Mouse (Mus musculus): ENCODE measurements around the gene Accs.
A peak's percentile ranks its signal among the peaks of the same experiment; 100 is the strongest.

Gene Accs

GRCm38 (mm10) chr2:93849505-93850089 is at the start of gene Accs:
Gene Accs, minus strand, starts transcription at chr2:93849943.
- DNase-seq (ENCODE audit: low read depth in 1 of 2, low spot score in 2 of 2): peak; percentile 56

DNA sequence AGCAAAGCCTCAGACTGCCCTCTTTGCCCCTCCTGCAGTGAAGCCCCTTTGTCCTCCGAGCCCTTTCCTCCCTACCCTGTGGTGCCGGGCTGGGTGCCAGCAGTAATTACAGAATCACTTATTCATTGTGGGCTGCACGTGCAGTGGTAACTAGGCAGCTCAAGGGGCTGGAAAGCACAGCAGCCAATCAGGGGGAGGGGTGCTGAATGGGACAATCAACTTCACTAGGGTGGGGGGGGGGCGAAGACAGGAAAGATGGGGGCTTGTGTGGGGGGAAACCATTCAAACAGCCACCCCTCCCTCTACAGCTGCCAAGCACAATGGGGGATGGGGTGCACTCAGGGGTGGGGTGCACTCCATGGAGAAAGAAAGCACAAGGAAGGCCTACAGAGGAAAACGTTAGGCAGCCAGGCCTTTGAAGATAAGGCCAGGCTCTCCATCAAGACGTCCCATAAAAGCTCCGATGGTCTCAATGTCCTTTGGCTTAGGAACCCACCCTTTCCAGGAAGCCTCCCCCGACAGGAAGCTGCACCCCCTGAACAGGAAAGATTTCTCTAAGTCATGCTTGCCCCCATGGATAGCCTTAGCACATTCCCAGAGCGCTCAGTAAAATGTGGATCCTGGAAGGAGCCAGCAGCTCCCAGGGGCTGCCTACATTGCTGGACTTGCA is 42.0 kb upstream of the Accs start:
- DNase-seq (ENCODE audit: low read depth in 1 of 2, low spot score in 2 of 2): no peak

DNA sequence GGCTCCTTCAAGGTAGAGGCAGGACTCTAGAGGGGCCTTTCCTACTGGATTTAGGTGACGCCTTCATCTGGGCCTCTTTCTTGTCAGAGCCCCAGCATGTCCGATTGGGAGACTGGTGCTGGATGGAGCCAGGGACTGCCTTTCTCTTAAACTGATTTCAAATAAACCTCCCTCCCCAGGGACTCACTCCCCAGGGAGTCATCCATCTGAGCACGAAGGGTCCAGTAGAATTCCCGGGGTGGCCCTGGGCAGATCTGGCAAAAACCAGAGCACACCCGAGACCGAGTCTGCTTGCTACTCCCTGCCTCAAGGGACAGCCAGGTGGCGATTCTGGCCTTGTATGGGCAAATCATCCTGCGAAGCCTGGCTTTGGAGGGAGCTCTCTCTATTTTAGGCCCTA is 40.4 kb upstream of the Accs start:
- DNase-seq (ENCODE audit: low read depth in 1 of 2, low spot score in 2 of 2): no peak

DNA sequence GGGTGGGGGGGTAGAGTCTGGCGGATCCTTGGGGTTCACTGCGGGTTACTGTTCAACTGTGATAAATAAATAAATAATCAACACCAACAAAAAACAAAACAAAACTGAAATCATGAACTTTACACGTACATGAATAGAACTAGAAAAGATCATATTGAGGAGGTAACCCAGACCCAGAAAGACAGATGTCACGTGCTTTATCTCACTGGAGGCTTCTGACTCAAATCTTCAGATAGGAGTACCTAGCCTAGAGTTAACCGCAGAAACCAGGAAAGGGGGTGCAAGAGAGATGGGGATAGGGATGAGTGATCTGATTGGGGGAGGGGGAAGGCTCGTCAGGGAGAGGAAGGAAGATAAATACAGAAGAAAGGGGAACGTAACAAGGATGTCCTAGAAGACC is 39.3 kb upstream of the Accs start:
- no peak for DNase-seq (ENCODE audit: low read depth in 1 of 2, low spot score in 2 of 2)

DNA sequence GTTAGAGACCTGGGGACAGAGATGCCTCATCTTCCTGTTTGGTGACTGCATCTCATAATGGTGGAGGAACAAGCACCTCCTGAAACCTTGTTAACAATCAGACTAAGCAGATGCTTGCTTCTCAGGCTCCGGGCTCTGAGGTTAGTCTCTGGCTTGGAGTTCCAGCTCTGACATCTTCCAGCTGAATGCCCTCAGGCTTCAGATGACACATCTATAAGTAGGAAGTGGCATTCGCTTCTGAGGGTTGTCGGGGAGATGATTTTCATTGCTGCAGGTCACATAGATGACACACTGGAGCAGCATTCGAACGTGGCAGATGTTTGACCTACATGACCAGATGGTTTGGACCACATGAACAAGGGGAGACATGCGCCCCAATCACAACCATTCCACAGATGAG is 38.6 kb upstream of the Accs start:
- no peak for DNase-seq (ENCODE audit: low read depth in 1 of 2, low spot score in 2 of 2)

DNA sequence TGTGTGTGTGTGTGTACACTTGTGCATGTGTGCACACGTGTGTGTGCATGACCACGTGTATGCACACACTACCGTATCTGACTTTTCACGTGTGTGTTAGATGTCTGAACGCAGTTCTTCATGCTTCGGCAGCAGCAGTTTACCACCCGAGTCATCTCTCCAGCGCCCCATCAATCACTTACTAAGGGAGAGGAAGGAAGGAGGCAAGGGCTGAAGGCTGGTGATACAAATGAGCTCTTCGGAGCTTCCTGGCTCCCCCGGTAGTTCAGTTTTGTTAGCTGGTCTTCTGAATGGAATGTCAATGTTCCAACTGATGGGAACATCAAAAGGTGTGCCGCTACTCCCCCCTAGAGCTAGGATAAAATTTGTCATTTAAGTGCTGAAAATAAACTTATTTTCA is 37.5 kb upstream of the Accs start:
- no peak for DNase-seq (ENCODE audit: low read depth in 1 of 2, low spot score in 2 of 2)

DNA sequence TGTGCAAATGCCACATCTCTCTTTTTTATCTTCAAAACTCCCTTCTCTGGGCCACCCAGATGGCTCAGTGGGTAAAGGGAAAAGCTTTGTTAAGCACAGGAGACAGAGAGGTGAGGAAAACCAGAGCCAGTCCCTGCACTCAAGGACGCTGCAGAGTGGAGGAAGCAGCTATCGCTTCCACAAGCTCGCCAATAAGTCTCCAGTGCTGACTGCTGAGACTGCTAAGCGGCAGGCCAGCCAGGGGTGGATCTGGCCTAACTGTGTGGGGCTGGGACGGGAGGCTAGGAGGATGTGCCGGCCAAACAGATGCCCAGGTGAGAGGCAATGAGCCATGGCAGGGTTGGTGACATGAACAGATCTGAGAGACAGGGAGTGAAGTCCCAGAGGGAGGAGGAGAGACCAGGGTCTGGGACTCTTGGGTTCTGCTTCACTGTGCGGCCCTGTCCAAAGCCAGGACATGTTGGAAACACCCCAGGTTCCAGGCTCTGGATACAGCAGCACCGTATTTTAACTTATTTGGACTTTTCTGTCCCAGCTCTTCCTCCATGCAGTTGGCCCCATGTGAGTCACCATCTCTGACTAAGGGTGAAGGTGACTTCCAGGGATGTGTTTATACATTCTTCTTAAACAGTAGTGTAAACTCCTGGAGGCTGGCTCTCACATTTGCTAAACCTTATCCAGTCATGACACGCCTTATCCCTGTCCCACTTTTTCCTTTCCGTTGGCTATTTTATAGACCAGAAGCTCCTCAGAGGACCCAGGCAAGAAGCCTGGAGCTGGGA is 36.5 kb upstream of the Accs start:
- no peak for DNase-seq (ENCODE audit: low read depth in 1 of 2, low spot score in 2 of 2)

DNA sequence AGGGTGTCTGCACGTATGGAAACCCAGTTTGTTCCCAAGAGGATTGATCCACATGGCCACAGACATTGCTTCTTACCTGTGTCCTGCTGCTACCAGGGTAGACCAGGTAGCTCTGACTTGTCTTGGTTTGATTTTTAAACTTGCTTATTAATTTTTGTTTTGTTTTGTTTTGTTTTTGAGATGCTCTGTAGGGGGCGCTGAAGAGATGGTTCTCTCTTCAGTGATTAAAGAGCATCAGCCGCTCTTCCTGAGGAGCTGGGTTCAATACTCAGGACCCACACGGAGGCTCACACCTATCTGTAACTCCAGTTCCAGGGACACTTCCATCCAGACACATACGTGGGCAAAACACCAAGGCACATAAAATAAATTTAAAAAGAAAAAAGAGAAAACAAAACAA is 33.3 kb upstream of the Accs start:
- no peak for DNase-seq (ENCODE audit: low read depth in 1 of 2, low spot score in 2 of 2)

GRCm38 (mm10) chr2:93881640-93882367 is 32.1 kb upstream of the Accs start:
- DNase-seq (ENCODE audit: low read depth in 1 of 2, low spot score in 2 of 2): no peak

- DNase-seq (ENCODE audit: low read depth in 1 of 2, low spot score in 2 of 2): no peak
Observed at GRCm38 (mm10) chr2:93880981-93881380, 31.2 kb upstream of the Accs start.

- DNase-seq (ENCODE audit: low read depth in 1 of 2, low spot score in 2 of 2): no peak
Observed at GRCm38 (mm10) chr2:93880450-93880849, 30.7 kb upstream of the Accs start.

DNA sequence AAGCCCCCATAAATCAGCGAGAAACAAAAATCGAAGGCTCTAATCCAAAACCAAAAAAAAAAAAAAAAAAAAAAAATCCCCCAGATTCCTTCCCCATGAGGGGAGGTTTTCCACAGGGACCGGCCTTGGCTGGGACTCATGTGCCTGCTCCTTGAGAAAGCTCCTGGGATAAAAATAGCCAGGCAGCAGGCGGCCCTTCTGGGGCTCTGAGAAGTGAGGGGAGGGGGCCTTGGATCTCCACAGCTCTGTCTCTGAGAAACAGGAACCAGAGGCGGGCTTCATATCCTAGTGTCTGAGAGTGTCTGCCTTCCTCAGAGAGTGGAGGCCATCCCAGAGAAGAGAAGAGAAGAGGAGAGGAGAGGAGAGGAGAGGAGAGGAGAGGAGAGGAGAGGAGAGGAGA is 27.3 kb upstream of the Accs start:
- no peak for DNase-seq (ENCODE audit: low read depth in 1 of 2, low spot score in 2 of 2)

DNA sequence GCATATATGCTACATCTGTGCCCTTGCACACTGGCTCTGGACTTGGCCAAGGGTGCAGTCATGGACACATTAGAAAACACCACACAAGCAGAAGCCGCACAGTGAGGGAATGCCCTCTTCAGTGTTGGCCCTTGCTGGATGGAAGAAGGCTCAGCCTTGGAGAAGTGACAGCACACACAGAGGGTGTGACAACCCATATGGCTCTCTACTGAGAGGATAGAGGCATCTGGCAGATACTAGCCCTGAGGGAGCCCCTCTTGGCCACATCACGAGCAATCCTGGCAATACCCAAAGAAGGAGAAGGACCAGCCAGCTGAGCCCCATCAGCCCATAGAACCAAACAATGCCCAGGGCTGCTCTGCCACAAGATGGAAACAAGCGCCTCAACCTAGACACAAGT is 24.9 kb upstream of the Accs start:
- no peak for DNase-seq (ENCODE audit: low read depth in 1 of 2, low spot score in 2 of 2)

DNA sequence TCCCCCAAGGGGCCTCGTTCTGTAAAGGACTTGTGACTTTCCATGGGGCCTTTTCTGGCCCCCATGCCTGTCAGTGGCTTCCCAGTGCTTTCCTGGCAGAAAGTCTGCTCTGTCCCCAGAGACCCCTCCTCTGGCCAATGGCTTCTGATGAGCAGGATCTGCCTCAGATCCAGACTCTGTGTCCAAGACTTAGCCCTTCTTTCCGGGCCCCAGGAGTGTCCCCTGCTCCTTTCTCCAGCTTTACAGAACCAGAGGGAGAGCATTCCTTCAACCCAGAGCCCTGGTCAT is 24.4 kb upstream of the Accs start:
- no peak for DNase-seq (ENCODE audit: low read depth in 1 of 2, low spot score in 2 of 2)

DNA sequence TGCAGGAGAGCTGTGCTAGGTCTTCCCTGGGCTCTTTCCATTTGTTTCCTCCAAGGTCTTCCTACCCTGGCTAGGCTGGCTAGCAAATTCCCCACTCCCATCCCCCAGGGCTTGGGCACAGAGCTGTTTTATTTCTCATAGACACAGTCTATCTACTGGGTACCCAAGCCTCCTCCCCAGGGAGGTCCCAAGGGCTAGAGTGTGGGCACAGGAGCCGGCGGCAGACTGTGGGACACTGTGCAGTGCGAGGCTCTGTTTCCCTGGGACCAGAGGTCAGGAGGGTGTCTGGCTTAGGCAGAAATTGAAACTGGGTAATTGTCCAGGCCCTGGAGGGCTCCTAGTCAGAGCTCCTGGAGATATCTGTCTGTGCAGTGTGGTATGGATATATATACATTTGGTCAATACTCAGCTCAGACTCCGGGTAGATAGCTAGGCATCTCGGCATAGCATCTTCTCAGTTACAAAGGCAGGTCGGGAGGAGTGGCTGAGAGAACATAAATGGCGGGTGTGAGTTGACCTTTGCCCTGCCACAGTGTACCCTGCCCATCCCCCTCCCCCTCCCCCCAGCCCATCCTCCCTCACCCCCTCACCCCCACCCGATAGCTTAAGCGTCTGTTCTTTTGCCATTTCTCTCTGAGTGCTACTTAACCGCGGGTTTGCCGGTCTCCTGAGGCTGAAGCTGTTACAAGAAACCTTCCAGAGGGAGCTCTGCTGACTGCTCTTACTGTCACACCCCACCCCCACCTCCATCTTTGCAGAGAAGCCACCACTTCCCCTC is 23.9 kb upstream of the Accs start:
- no peak for DNase-seq (ENCODE audit: low read depth in 1 of 2, low spot score in 2 of 2)

- DNase-seq (ENCODE audit: low read depth in 1 of 2, low spot score in 2 of 2): no peak
Observed at GRCm38 (mm10) chr2:93872257-93872656, 22.5 kb upstream of the Accs start.

GRCm38 (mm10) chr2:93871411-93871925 is 21.7 kb upstream of the Accs start:
- no peak for DNase-seq (ENCODE audit: low read depth in 1 of 2, low spot score in 2 of 2)

- DNase-seq (ENCODE audit: low read depth in 1 of 2, low spot score in 2 of 2): peak in 1 of 2 experiments; percentile 3
Observed at GRCm38 (mm10) chr2:93870842-93871241, 21.1 kb upstream of the Accs start.

DNA sequence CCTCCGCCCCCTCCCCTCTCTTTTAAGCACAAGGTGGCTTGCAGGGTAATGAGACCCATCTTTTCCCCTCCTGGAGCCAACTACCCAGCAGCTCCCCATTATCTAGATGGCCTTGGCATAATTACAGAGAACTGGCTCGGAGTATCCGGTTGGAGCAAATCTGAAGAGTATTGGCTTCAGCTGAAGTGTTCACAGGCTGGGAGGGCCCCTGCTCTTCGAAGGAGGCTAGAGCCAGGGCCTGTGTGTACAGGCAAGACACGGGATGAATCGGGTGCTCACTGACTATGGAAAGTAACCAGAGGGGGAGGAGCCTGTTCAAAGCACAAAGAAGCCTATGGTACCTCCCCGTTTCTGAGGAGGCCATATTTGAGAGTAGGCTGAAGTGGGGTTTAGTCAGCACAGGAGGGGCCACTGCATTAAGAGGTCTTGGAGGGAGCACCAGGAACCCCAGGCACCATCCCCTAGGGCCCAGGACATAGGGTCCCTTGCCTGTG is 19.4 kb upstream of the Accs start, which contains the start of gene Accsl:
Gene Accsl, minus strand, starts transcription at position 51 of the 494 bp plus-strand sequence.
- DNase-seq (ENCODE audit: low read depth in 1 of 2, low spot score in 2 of 2): no peak

DNA sequence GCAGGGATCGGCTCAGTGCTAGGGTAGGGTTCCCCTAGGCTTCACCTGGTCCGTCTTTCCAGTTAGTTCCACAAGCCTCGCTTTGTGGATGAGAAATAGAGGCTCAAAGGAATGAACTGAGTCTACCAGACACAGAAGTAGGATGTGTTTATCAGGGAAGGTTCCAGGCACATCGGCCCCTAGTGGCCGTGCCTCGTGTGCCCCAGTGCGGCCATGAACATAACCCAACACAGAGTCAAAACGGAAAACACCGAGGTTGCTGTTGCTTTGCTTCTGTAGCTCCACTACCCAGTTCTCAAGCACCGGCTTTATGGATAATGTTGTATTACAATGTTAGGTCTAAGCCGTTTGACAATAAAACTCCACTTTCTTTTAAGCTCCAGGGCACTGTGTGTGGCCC is 18.8 kb upstream of the Accs start:
- no peak for DNase-seq (ENCODE audit: low read depth in 1 of 2, low spot score in 2 of 2)

DNA sequence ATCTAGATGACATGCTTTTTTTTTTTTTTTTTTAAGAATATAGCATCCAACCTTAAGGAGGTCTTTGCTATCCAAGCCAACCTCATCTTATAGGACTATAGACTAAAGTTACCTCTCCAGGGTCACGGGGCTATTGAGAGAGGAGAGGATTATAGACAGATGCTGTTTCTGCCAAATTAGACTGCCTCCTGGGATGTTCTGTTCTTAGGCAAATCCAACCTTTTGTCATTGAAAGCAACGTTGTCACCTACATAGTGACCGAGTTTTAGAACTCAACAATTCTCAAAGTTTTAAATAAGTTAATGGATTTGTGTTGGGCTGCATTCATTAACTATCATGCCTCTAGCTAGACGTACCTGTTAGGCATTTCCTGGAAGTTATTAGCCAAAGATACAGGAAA is 13.5 kb upstream of the Accs start:
- no peak for DNase-seq (ENCODE audit: low read depth in 1 of 2, low spot score in 2 of 2)

Measured in monocyte, adult 2 months (primary cell).